Mouse (Mus musculus) MEL (cell line): ENCODE results near the gene Tm9sf1. TPM values are rescaled to one million over a fixed set of nuclear protein-coding genes. Genes with fewer than 3 reads are reported as not detected.

Source experiments
- DNase-seq: peaks from one replicate; pipeline ENCODE4 v3.0.0; 2011; ENCODE audit warnings: low read depth, low spot score
- H3K27ac ChIP-seq: 2 replicates; pipeline ENCODE4 v1.5.1; 2012; ENCODE audit warnings: low read depth, mild to moderate bottlenecking, control low read depth, low read length, moderate library complexity; ENCODE audit not compliant: control insufficient read depth
- H3K27me3 ChIP-seq, 2 experiments: fragments of 150-350 bp in 1 of 2; sonication (generic) in 1 of 2; 2 replicates each; pipeline ENCODE4 v1.6.1; 2012; ENCODE audit warnings: low read length in 2 of 2, mild to moderate bottlenecking in 2 of 2, improper control_type of control experiment in 1 of 2, moderate library complexity in 1 of 2; ENCODE audit not compliant: insufficient read depth in 2 of 2, control insufficient read depth in 1 of 2
- H3K36me3 ChIP-seq, 2 experiments: 2 replicates each; pipeline ENCODE4 v1.6.1; 2012 to 2014; ENCODE audit warnings: low read length in 2 of 2, improper control_type of control experiment in 1 of 2, inconsistent platforms in 1 of 2, mild to moderate bottlenecking in 1 of 2; ENCODE audit not compliant: insufficient read depth in 2 of 2, control insufficient read depth in 1 of 2
- H3K4me1 ChIP-seq, 2 experiments: fragments of 150-350 bp in 1 of 2; sonication (generic) in 1 of 2; 2 replicates each; pipeline ENCODE4 v1.6.1; 2012; ENCODE audit warnings: low read length in 2 of 2, improper control_type of control experiment in 1 of 2, mild to moderate bottlenecking in 1 of 2; ENCODE audit not compliant: insufficient read depth in 2 of 2, control insufficient read depth in 1 of 2
- H3K4me3 ChIP-seq, 2 experiments: fragments of 150-350 bp in 1 of 2; sonication (generic) in 1 of 2; 2 replicates each; pipeline ENCODE4 v1.5.1; 2012; ENCODE audit warnings: low read depth in 2 of 2, low read length in 2 of 2, mild to moderate bottlenecking in 2 of 2, moderate library complexity in 2 of 2, control low read depth in 1 of 2, improper control_type of control experiment in 1 of 2; ENCODE audit not compliant: control insufficient read depth in 1 of 2, insufficient read depth in 1 of 2
- H3K79me2 ChIP-seq: 2 replicates; pipeline ENCODE4 v1.6.1; 2012; ENCODE audit warnings: mild to moderate bottlenecking, low read length, moderate library complexity; ENCODE audit not compliant: control insufficient read depth, poor library complexity, insufficient read depth
- H3K9ac ChIP-seq: 2 replicates; pipeline ENCODE4 v1.6.1; 2012; ENCODE audit warnings: low read depth, mild to moderate bottlenecking, control low read depth, low read length, moderate library complexity; ENCODE audit not compliant: control insufficient read depth, poor library complexity, severe bottlenecking
- H3K9me3 ChIP-seq: fragments of 150-350 bp; sonication (generic); replicated peaks from 2 replicates; pipeline ENCODE4 v1.6.1; 2012; ENCODE audit warnings: mild to moderate bottlenecking, low read length, improper control_type of control experiment, moderate library complexity; ENCODE audit not compliant: insufficient read depth
- BHLHE40 ChIP-seq: IDR thresholded peaks from 2 replicates; pipeline ENCODE4 v1.6.1; 2012; ENCODE audit warnings: low read depth, mild to moderate bottlenecking, inconsistent platforms, low read length, improper control_type of control experiment, borderline replicate concordance
- CTCF ChIP-seq, 3 experiments: IDR thresholded peaks in 2 of 3; conservative IDR thresholded peaks in 1 of 3; 2 replicates each; pipeline ENCODE4 v1.5.1; 2011 to 2012; ENCODE audit warnings: low read length in 3 of 3, low read depth in 2 of 3, mild to moderate bottlenecking in 2 of 3, improper control_type of control experiment in 1 of 3, inconsistent platforms in 1 of 3, mixed read lengths in 1 of 3, moderate library complexity in 1 of 3; ENCODE audit not compliant: control insufficient read depth in 1 of 3, insufficient read depth in 1 of 3, poor library complexity in 1 of 3, severe bottlenecking in 1 of 3
- EP300 ChIP-seq, 2 experiments: IDR thresholded peaks; 2 replicates each; pipeline ENCODE4 v1.6.1; 2011; ENCODE audit warnings: improper control_type of control experiment in 2 of 2, low read length in 2 of 2, low read depth in 1 of 2, mild to moderate bottlenecking in 1 of 2
- ETS1 ChIP-seq: IDR thresholded peaks from 2 replicates; pipeline ENCODE4 v1.6.1; 2012; ENCODE audit warnings: low read depth, mild to moderate bottlenecking, inconsistent platforms, low read length, improper control_type of control experiment, moderate library complexity
- GABPA ChIP-seq: IDR thresholded peaks from 2 replicates; pipeline ENCODE4 v1.6.1; 2012; ENCODE audit warnings: low read depth, mild to moderate bottlenecking, inconsistent platforms, low read length, improper control_type of control experiment, moderate library complexity
- GATA1 ChIP-seq: IDR thresholded peaks from 2 replicates; pipeline ENCODE4 v1.6.1; 2011; ENCODE audit warnings: low read depth, low read length, improper control_type of control experiment
- JUND ChIP-seq: IDR thresholded peaks from 2 replicates; pipeline ENCODE4 v1.6.1; 2011; ENCODE audit warnings: low read depth, mild to moderate bottlenecking, improper control_type of control experiment, low read length
- MAFK ChIP-seq: IDR thresholded peaks from 2 replicates; pipeline ENCODE4 v1.6.1; 2011; ENCODE audit warnings: low read depth, mild to moderate bottlenecking, low read length, improper control_type of control experiment, borderline replicate concordance
- MAX ChIP-seq: IDR thresholded peaks from 2 replicates; pipeline ENCODE4 v1.6.1; 2011; ENCODE audit warnings: low read length, improper control_type of control experiment
- MAZ ChIP-seq: IDR thresholded peaks from 2 replicates; pipeline ENCODE4 v1.6.1; 2012; ENCODE audit warnings: low read depth, mild to moderate bottlenecking, inconsistent platforms, low read length, improper control_type of control experiment
- MYB ChIP-seq: IDR thresholded peaks from 2 replicates; pipeline ENCODE4 v1.6.1; 2011; ENCODE audit warnings: mild to moderate bottlenecking, low read depth, low read length, improper control_type of control experiment
- NRF1 ChIP-seq: IDR thresholded peaks from 2 replicates; pipeline ENCODE4 v1.6.1; 2014; ENCODE audit warnings: low read depth, mild to moderate bottlenecking, inconsistent platforms, low read length, improper control_type of control experiment, moderate library complexity; ENCODE audit not compliant: poor library complexity, insufficient read depth, severe bottlenecking
- POLR2A ChIP-seq, 2 experiments: IDR thresholded peaks; 2 replicates each; pipeline ENCODE4 v1.6.1; 2011 to 2012; ENCODE audit warnings: low read length in 2 of 2, mild to moderate bottlenecking in 2 of 2, control low read depth in 1 of 2, improper control_type of control experiment in 1 of 2, low read depth in 1 of 2, moderate library complexity in 1 of 2; ENCODE audit not compliant: control insufficient read depth in 1 of 2, insufficient read depth in 1 of 2, poor library complexity in 1 of 2
- POLR2AphosphoS2 ChIP-seq: IDR thresholded peaks from 2 replicates; pipeline ENCODE4 v1.6.1; 2011; ENCODE audit warnings: low read length, improper control_type of control experiment
- POLR2AphosphoS5 ChIP-seq: IDR thresholded peaks from 2 replicates; pipeline ENCODE4 v1.6.1; 2012; ENCODE audit warnings: low read depth, borderline replicate concordance, mild to moderate bottlenecking, inconsistent platforms, low read length, moderate library complexity, mixed read lengths
- RCOR1 ChIP-seq: IDR thresholded peaks from 2 replicates; pipeline ENCODE4 v1.6.1; 2012; ENCODE audit warnings: low read depth, mild to moderate bottlenecking, inconsistent platforms, low read length, improper control_type of control experiment
- SIN3A ChIP-seq: IDR thresholded peaks from 2 replicates; pipeline ENCODE4 v1.6.1; 2012; ENCODE audit warnings: low read length, improper control_type of control experiment, inconsistent platforms
- SMC3 ChIP-seq: IDR thresholded peaks from 2 replicates; pipeline ENCODE4 v1.6.1; 2011; ENCODE audit warnings: low read depth, low read length, improper control_type of control experiment
- TBP ChIP-seq: IDR thresholded peaks from 2 replicates; pipeline ENCODE4 v1.8.0; 2011; ENCODE audit warnings: low read depth, low read length, improper control_type of control experiment
- TCF12 ChIP-seq: IDR thresholded peaks from 2 replicates; pipeline ENCODE4 v1.6.1; 2014; ENCODE audit warnings: low read depth, mild to moderate bottlenecking, inconsistent platforms, low read length, improper control_type of control experiment, moderate library complexity
- USF1 ChIP-seq: IDR thresholded peaks from 2 replicates; pipeline ENCODE4 v1.6.1; 2014; ENCODE audit warnings: low read depth, mild to moderate bottlenecking, inconsistent platforms, low read length, improper control_type of control experiment, moderate library complexity
- USF2 ChIP-seq, 2 experiments: IDR thresholded peaks; 2 replicates each; pipeline ENCODE4 v1.6.1; 2011 to 2012; ENCODE audit warnings: improper control_type of control experiment in 2 of 2, low read length in 2 of 2, borderline replicate concordance in 1 of 2, inconsistent platforms in 1 of 2, low read depth in 1 of 2, mild to moderate bottlenecking in 1 of 2; ENCODE audit not compliant: insufficient read depth in 1 of 2
- ZMIZ1 ChIP-seq: IDR thresholded peaks from 2 replicates; pipeline ENCODE4 v1.6.1; 2012; ENCODE audit warnings: low read depth, mild to moderate bottlenecking, inconsistent platforms, low read length, improper control_type of control experiment, moderate library complexity
- polyA plus RNA-seq, 2 experiments: library from polyadenylated mRNA; stranded (reverse) in 1 of 2; unstranded in 1 of 2; fragments of >175 nt in 1 of 2; fragments of >200 nt in 1 of 2; gene quantifications; 2 replicates each; pipeline versions ENCODE4 v1.2.1 to v1.2.4; 2012; ENCODE audit warnings: low replicate concordance in 2 of 2, low read depth in 1 of 2; ENCODE audit not compliant: insufficient read length in 2 of 2, insufficient read depth in 1 of 2, missing spikeins in 1 of 2
- total RNA-seq: library from RNA; depleted of rRNA; stranded (reverse); fragments of 300-350 nt; gene quantifications from 2 replicates; pipeline ENCODE4 v1.2.3, GENCODE M21; 2012

Tm9sf1 gene
- total and polyA plus RNA-seq, 3 experiments = 60.5 to 80.1 TPM; not detected in 1

- no peak for DNase-seq
- Histone ChIP-seq H3K27me3 (no peaks in the 10 kb centered on the region), H3K4me1 (peaks cover 3 to 7% of the 10 kb centered on the region in 2 experiments; a peak in 2 of 4 replicates), H3K9me3 (no peaks in the 10 kb centered on the region), H3K36me3 (peaks cover 0 to 12% of the 10 kb centered on the region in 2 experiments; a peak in 2 of 4 replicates), H3K27ac (no peak overlapping the region), H3K79me2 (no peaks in the 10 kb centered on the region), H3K9ac (no peak overlapping the region), H3K4me3 (no peak overlapping the region)
- no peak for TF ChIP-seq NRF1
- no peak for TF ChIP-seq MAZ
- TF ChIP-seq POLR2AphosphoS5 = no peak
- TF ChIP-seq CTCF (IDR thresholded peaks at IDR 0.05 in 2 of 3, conservative IDR thresholded peaks at IDR 0.05 in 1 of 3; ENCODE audit: control insufficient read depth in 1 of 3, insufficient read depth in 1 of 3, low read depth in 2 of 3, low read length in 3 of 3, poor library complexity in 1 of 3, severe bottlenecking in 1 of 3) = no peak
- TF ChIP-seq POLR2A (IDR thresholded peaks at IDR 0.05; ENCODE audit: control insufficient read depth in 1 of 2, insufficient read depth in 1 of 2, low read depth in 1 of 2, low read length in 2 of 2, poor library complexity in 1 of 2) = no peak
- no peak for TF ChIP-seq BHLHE40
- TF ChIP-seq POLR2AphosphoS2 = no peak
- TF ChIP-seq USF1 = no peak
- TF ChIP-seq TBP = no peak
- no peak for TF ChIP-seq SIN3A
- TF ChIP-seq MAFK = no peak
- no peak for TF ChIP-seq ETS1
- TF ChIP-seq RCOR1 = no peak
- TF ChIP-seq USF2 (IDR thresholded peaks at IDR 0.05; ENCODE audit: borderline replicate concordance in 1 of 2, insufficient read depth in 1 of 2, low read depth in 1 of 2, low read length in 2 of 2) = no peak
- no peak for TF ChIP-seq MYB
- no peak for TF ChIP-seq MAX
- no peak for TF ChIP-seq GATA1
- TF ChIP-seq GABPA = no peak
These were observed 37.7 kb downstream of the Tm9sf1 start for GRCm38 (mm10) chr14:55605743-55606459.

DNA sequence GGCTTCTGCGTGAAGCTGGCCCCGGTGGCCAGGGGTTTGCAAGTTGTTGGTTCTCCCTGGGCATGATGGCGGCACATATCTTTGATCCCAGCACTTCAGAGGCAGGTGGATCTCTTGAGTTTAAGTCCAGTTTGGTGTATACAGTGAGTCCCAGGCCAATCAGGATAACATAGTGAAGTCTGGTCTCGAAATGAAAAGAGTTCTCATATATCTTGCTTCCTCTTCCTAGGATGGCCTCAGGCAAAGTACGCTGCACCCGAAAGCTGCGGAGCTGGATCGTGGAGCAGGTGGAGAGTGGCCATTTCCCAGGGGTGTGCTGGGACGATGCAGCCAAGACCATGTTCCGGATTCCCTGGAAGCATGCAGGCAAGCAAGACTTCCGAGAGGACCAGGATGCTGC is 38.8 kb downstream of the Tm9sf1 start:
- Histone ChIP-seq H3K9ac (peak overlapping the region; percentile 65; the same call in 1 of the 2 replicates), H3K27me3 (no peaks in the 10 kb centered on the region), H3K36me3 (peaks cover 0 to 12% of the 10 kb centered on the region in 2 experiments; a peak in 2 of 4 replicates)
- TF ChIP-seq USF2 (IDR thresholded peaks at IDR 0.05; ENCODE audit: borderline replicate concordance in 1 of 2, insufficient read depth in 1 of 2, low read depth in 1 of 2, low read length in 2 of 2) (no peak), CTCF (IDR thresholded peaks at IDR 0.05 in 2 of 3, conservative IDR thresholded peaks at IDR 0.05 in 1 of 3; ENCODE audit: control insufficient read depth in 1 of 3, insufficient read depth in 1 of 3, low read depth in 2 of 3, low read length in 3 of 3, poor library complexity in 1 of 3, severe bottlenecking in 1 of 3) (no peak), TCF12 (no peak), MAX (no peak), JUND (no peak), POLR2AphosphoS5 (no peak), TBP (no peak), EP300 (IDR thresholded peaks at IDR 0.05; ENCODE audit: low read depth in 1 of 2, low read length in 2 of 2) (no peak), BHLHE40 (no peak), ZMIZ1 (no peak), SMC3 (no peak)
- TF ChIP-seq, all 39 proteins: peak for 0
- Histone ChIP-seq H3K79me2 (no peaks in the 10 kb centered on the region), H3K27ac (peak overlapping the region; percentile 73; the same call in 1 of the 2 replicates), H3K9me3 (no peaks in the 10 kb centered on the region), H3K4me1 (peaks cover 3 to 7% of the 10 kb centered on the region in 2 experiments; a peak in 2 of 4 replicates), H3K4me3 (peak overlapping the region in 1 of 2 experiments; percentile 84; a peak in 2 of 4 replicates)
- DNase-seq = no peak
